Mouse (Mus musculus) Patski (cell line): Measurements from ENCODE around the gene Tas1r2. TPM values are rescaled to one million over a fixed set of nuclear protein-coding genes. Genes with fewer than 3 reads are reported as not detected.
A peak's percentile ranks its signal among the peaks of the same experiment; 100 is the strongest.

Experiments used
- ATAC-seq: fragments of 100-300 bp; one replicate; pipeline ENCODE4 v1.8.0; 2021
- CTCF ChIA-PET: fragments of 350-600 bp; sonication (Branson Sonifier 250); formaldehyde crosslinking; loops from one replicate; lab custom pipeline; 2022; ENCODE audit warnings: inconsistent platforms; lab: Charles Lee
- POLR2A ChIA-PET: fragments of 350-600 bp; sonication (Branson Sonifier 250); formaldehyde crosslinking; loops from one replicate; lab custom pipeline; 2022; ENCODE audit warnings: antibody characterized with exemption, inconsistent platforms; lab: Charles Lee
- DNase-seq: peaks from one replicate; pipeline ENCODE4 v3.0.0-alpha.2; 2011; ENCODE audit warnings: low read depth, low spot score
- H3K27me3 ChIP-seq: fragments of 371-371 bp; one replicate; pipeline ENCODE4 v1.5.1; 2021
- CTCF ChIP-seq: fragments of 100-300 bp; IDR thresholded peaks from one replicate; pipeline ENCODE4 v1.5.1; 2021
- in situ Hi-C: fragments of 300-500 bp; cut with MboI; formaldehyde crosslinking; loops from 3 replicates; pipeline ENCODE4 v1.11.1; 2018; ENCODE audit warnings: low pct_unique_long_range_greater_than_20kb, mixed read lengths
- polyA plus RNA-seq: library from polyadenylated mRNA; unstranded; gene quantifications from one replicate; pipeline ENCODE4 v1.2.3, GENCODE M21; 2021

The Tas1r2 gene
- polyA plus RNA-seq: 0.03 TPM

GRCm38 (mm10) chr4:139653238-139653637, at the start of gene Tas1r2:
Gene Tas1r2, plus strand, starts transcription at chr4:139653538.
- POLR2A ChIA-PET: no interaction called here
- in situ Hi-C loops: no loop called here
- no peak for TF ChIP-seq CTCF
- CTCF ChIA-PET: no interaction called here
- no peak for ATAC-seq
- DNase-seq: no peak
- no peaks in the 10 kb centered on the region for H3K27me3 ChIP-seq

- no peak for ATAC-seq
- no peaks in the 10 kb centered on the region for H3K27me3 ChIP-seq
- in situ Hi-C loops: no loop called here
- DNase-seq: no peak
- no peak for TF ChIP-seq CTCF
- ChIA-PET CTCF (no interaction called here), POLR2A (no interaction called here)
Measured at GRCm38 (mm10) chr4:139605216-139605615, 48.1 kb upstream of the Tas1r2 start.

GRCm38 (mm10) chr4:139606732-139607131, 46.6 kb upstream of the Tas1r2 start:
- no peak for TF ChIP-seq CTCF
- ChIA-PET POLR2A (interaction anchor here (0.6 kb wide), 1 partner anchor 33 kb away, joined by 5 read pairs; no protein-coding TSS in a partner anchor), CTCF (no interaction called here)
- ATAC-seq (no peak), DNase-seq (no peak)
- H3K27me3 ChIP-seq: no peaks in the 10 kb centered on the region
- in situ Hi-C loops: no loop called here

GRCm38 (mm10) chr4:139608975-139609374, 44.4 kb upstream of the Tas1r2 start:
- in situ Hi-C loops: no loop called here
- no peaks in the 10 kb centered on the region for H3K27me3 ChIP-seq
- DNase-seq (no peak), ATAC-seq (no peak)
- no peak for TF ChIP-seq CTCF
- CTCF ChIA-PET: no interaction called here
- POLR2A ChIA-PET: no interaction called here

- ChIA-PET CTCF (interaction anchor here (0.7 to 3.2 kb wide), 21 partner anchors 8 to 169 kb away, joined by 3 to 18 read pairs (median 4); partner anchors contain the start of genes Aldh4a1 and Gm21969), POLR2A (interaction anchor here (1.8 kb wide), 1 partner anchor 11 kb away, joined by 6 read pairs; the partner anchor contains the start of gene Aldh4a1)
- in situ Hi-C loops: loop anchor here (5.0 kb wide), 1 partner anchor 34 kb away; no protein-coding TSS in a partner anchor
- TF ChIP-seq CTCF: no peak
- H3K27me3 ChIP-seq: no peaks in the 10 kb centered on the region
- DNase-seq (no peak), ATAC-seq (no peak)
Measured at GRCm38 (mm10) chr4:139610954-139611353, 42.4 kb upstream of the Tas1r2 start.

GRCm38 (mm10) chr4:139611542-139611953, 41.8 kb upstream of the Tas1r2 start:
- ChIA-PET CTCF (interaction anchor here (0.7 to 3.2 kb wide), 24 partner anchors 9 to 170 kb away, joined by 3 to 18 read pairs (median 4); partner anchors contain the start of genes Aldh4a1 and Gm21969), POLR2A (interaction anchor here (1.8 kb wide), 1 partner anchor 11 kb away, joined by 6 read pairs; the partner anchor contains the start of gene Aldh4a1)
- ATAC-seq (no peak), DNase-seq (no peak)
- H3K27me3 ChIP-seq: no peaks in the 10 kb centered on the region
- peak; percentile 87 for TF ChIP-seq CTCF
- in situ Hi-C loops: loop anchor here (5.0 kb wide), 1 partner anchor 34 kb away; no protein-coding TSS in a partner anchor

GRCm38 (mm10) chr4:139614524-139615260, 38.6 kb upstream of the Tas1r2 start:
- CTCF ChIA-PET: no interaction called here
- in situ Hi-C loops: loop anchor here (5.0 kb wide), 1 partner anchor 37 kb away; no protein-coding TSS in a partner anchor
- ATAC-seq: no peak

GRCm38 (mm10) chr4:139616276-139617000, 36.9 kb upstream of the Tas1r2 start:
- POLR2A ChIA-PET: no interaction called here
- CTCF ChIA-PET: no interaction called here
- H3K27me3 ChIP-seq: no peaks in the 10 kb centered on the region
- DNase-seq (no peak), ATAC-seq (no peak)
- in situ Hi-C loops: no loop called here
- TF ChIP-seq CTCF: no peak

More at GRCm38 (mm10) chr4:139614524-139615260, 38.6 kb upstream of the Tas1r2 start:
- DNase-seq: no peak
- H3K27me3 ChIP-seq: no peaks in the 10 kb centered on the region
- POLR2A ChIA-PET: no interaction called here
- TF ChIP-seq CTCF: no peak

GRCm38 (mm10) chr4:139617001-139617364, 36.4 kb upstream of the Tas1r2 start:
- ATAC-seq (no peak), DNase-seq (no peak)
- in situ Hi-C loops: no loop called here
- no peak for TF ChIP-seq CTCF
- no peaks in the 10 kb centered on the region for H3K27me3 ChIP-seq
- POLR2A ChIA-PET: no interaction called here
- CTCF ChIA-PET: no interaction called here

GRCm38 (mm10) chr4:139619765-139620164, 33.6 kb upstream of the Tas1r2 start:
- no peaks in the 10 kb centered on the region for H3K27me3 ChIP-seq
- in situ Hi-C loops: no loop called here
- TF ChIP-seq CTCF: no peak
- POLR2A ChIA-PET: no interaction called here
- CTCF ChIA-PET: no interaction called here
- no peak for DNase-seq
- ATAC-seq: no peak
